14 mouse cellular contexts compared by ENCODE assay signal in genomic region chr13:77263400-77264179, GRCm38 (mm10).
DNase-seq lines count a peak whose midpoint lies in the region; ATAC-seq and TF ChIP-seq lines count a peak whose summit lies in the region.
"Had no signal": no experiment of that assay in that cellular context is flagged by ENCODE, and none has a peak within 500 bp of the region (broad histone marks: within the 10 kb centered on the region; RNA-seq: fewer than 3 reads in every experiment).

No protein-coding gene starts in this region.

- no peak overlapping the region for H3K4me3 ChIP-seq in forebrain, embryonic 14.5 days (ENCODE audit: low read depth, low read length)
- H3K4me3 ChIP-seq in forebrain, embryonic 10.5 days, result no peak overlapping the region
- no peak overlapping the region for H3K4me3 ChIP-seq in lung, embryonic 16.5 days (ENCODE audit: low read length)
- no peak overlapping the region for H3K4me3 ChIP-seq in limb, embryonic 10.5 days
- no peak overlapping the region for H3K4me3 ChIP-seq in left cerebral cortex, adult 2 months

- no peak overlapping the region for H3K27ac ChIP-seq in forebrain, embryonic 14.5 days (ENCODE audit: low read depth, low read length)
- H3K27ac ChIP-seq in forebrain, embryonic 10.5 days, result no peak overlapping the region
- H3K27ac ChIP-seq in lung, embryonic 16.5 days (ENCODE audit: low read length), result no peak overlapping the region
- H3K27ac ChIP-seq in limb, embryonic 10.5 days, result no peak overlapping the region
- H3K27ac ChIP-seq in left cerebral cortex, adult 2 months, result no peak overlapping the region
- H3K27ac ChIP-seq: macrophage had no signal

- 78% methylated on average over 7 of the region's 7 CpGs for WGBS in forebrain, embryonic 14.5 days
- WGBS in forebrain, embryonic 10.5 days, result 77% methylated on average over 7 of the region's 7 CpGs
- WGBS in lung, embryonic 16.5 days, result 40% methylated on average over 7 of the region's 7 CpGs
- 16% methylated on average over 7 of the region's 7 CpGs for WGBS in limb, embryonic 10.5 days

- no peak overlapping the region for H3K9ac ChIP-seq in forebrain, embryonic 14.5 days (ENCODE audit: low read length)
- no peak overlapping the region for H3K9ac ChIP-seq in lung, embryonic 16.5 days (ENCODE audit: low read length)

- no peaks in the 10 kb centered on the region for H3K27me3 ChIP-seq in forebrain, embryonic 14.5 days (replicated peaks; ENCODE audit: control insufficient read depth, insufficient read depth, low read length)
- no peaks in the 10 kb centered on the region for H3K27me3 ChIP-seq in forebrain, embryonic 10.5 days (ENCODE audit: poor library complexity, severe bottlenecking)
- no peaks in the 10 kb centered on the region for H3K27me3 ChIP-seq in lung, embryonic 16.5 days (ENCODE audit: control insufficient read depth, insufficient read depth, low read depth, low read length)
- H3K27me3 ChIP-seq in limb, embryonic 10.5 days (ENCODE audit: low read depth, poor library complexity, severe bottlenecking), result no peaks in the 10 kb centered on the region
- H3K27me3 ChIP-seq: CH12.LX had no signal

- H3K4me1 ChIP-seq in forebrain, embryonic 14.5 days (ENCODE audit: control insufficient read depth, insufficient read depth, low read length), result no peaks in the 10 kb centered on the region; the same call in 1 of the 2 replicates
- peaks cover 3% of the 10 kb centered on the region for H3K4me1 ChIP-seq in forebrain, embryonic 10.5 days
- peaks cover 3% of the 10 kb centered on the region for H3K4me1 ChIP-seq in lung, embryonic 16.5 days (replicated peaks; ENCODE audit: control insufficient read depth, insufficient read depth, low read length)
- H3K4me1 ChIP-seq in limb, embryonic 10.5 days, result peaks cover 47% of the 10 kb centered on the region

- H3K9me3 ChIP-seq in forebrain, embryonic 14.5 days (replicated peaks; ENCODE audit: control insufficient read depth, low read length), result no peaks in the 10 kb centered on the region
- no peaks in the 10 kb centered on the region for H3K9me3 ChIP-seq in forebrain, embryonic 10.5 days
- H3K9me3 ChIP-seq in lung, embryonic 16.5 days (ENCODE audit: control insufficient read depth, low read length), result no peaks in the 10 kb centered on the region
- no peaks in the 10 kb centered on the region for H3K9me3 ChIP-seq in limb, embryonic 10.5 days (replicated peaks)

- no peak overlapping the region for H3K4me2 ChIP-seq in forebrain, embryonic 14.5 days (ENCODE audit: low read length)
- H3K4me2 ChIP-seq in lung, embryonic 16.5 days (ENCODE audit: low read depth, low read length), result no peak overlapping the region

- no peak for TF ChIP-seq CTCF in left cerebral cortex, adult 2 months (IDR thresholded peaks at IDR 0.05)

- no peaks in the 10 kb centered on the region for H3K36me3 ChIP-seq in forebrain, embryonic 14.5 days (ENCODE audit: control insufficient read depth, insufficient read depth, low read length)
- H3K36me3 ChIP-seq in forebrain, embryonic 10.5 days (replicated peaks), result no peaks in the 10 kb centered on the region
- no peaks in the 10 kb centered on the region for H3K36me3 ChIP-seq in lung, embryonic 16.5 days (ENCODE audit: control insufficient read depth, insufficient read depth, low read length)
- H3K36me3 ChIP-seq in limb, embryonic 10.5 days, result no peaks in the 10 kb centered on the region

- 0 out of 2 replicates have a peak, but pooled peaks have one; percentile 29 for ATAC-seq in forebrain, embryonic 14.5 days
- ATAC-seq in lung, embryonic 16.5 days (ENCODE audit: low read depth), result peak; percentile 17; the same call in 1 of the 2 replicates

- intact Hi-C loops in left cerebral cortex, adult 2 months (cut with DNase I), result no loop called here

- DNase-seq in forebrain, embryonic 14.5 days (ENCODE audit: low spot score), result no peak
- no peak for DNase-seq in forebrain, embryonic 10.5 days (ENCODE audit: extremely low spot score, low spot score)
- DNase-seq in lung, postnatal 4 days, result no peak
- peak; percentile 43 for DNase-seq in limb, embryonic 10.5 days (ENCODE audit: low spot score)
- DNase-seq in left cerebral cortex, adult 8-10 months (ENCODE audit: low spot score in 2 of 2), result no peak
- no peak for DNase-seq in urinary bladder, postnatal 36 days (ENCODE audit: low spot score in 2 of 2)
- DNase-seq in left cerebral cortex, adult 2 months (ENCODE audit: extremely low spot score in 1 of 2, low spot score in 2 of 2), result no peak
- DNase-seq: cerebellum, postnatal 25 days; kidney, postnatal 36 days; left cerebral cortex, postnatal 4 days; midbrain, embryonic 14.5 days had no signal
